Mouse (Mus musculus) lung, postnatal 10 days (tissue): ENCODE results near the gene Med10.
A peak's percentile ranks its signal among the peaks of the same experiment; 100 is the strongest.

ENCODE experiments used
- DNase-seq: peaks from one replicate; pipeline ENCODE4 v3.0.0; 2021

Gene Med10

GRCm38 (mm10) chr13:69832578-69832977 is 30.4 kb downstream of the Med10 start:
- DNase-seq: no peak

GRCm38 (mm10) chr13:69833416-69833815 is 31.2 kb downstream of the Med10 start:
- no peak for DNase-seq

- DNase-seq: no peak
Observed at GRCm38 (mm10) chr13:69845592-69845991, 43.4 kb downstream of the Med10 start.

- DNase-seq: no peak
Observed at GRCm38 (mm10) chr13:69849579-69849978, 47.4 kb downstream of the Med10 start.

- peak; percentile 10 for DNase-seq
Observed at GRCm38 (mm10) chr13:69852313-69852712, 50.1 kb downstream of the Med10 start.

GRCm38 (mm10) chr13:69853425-69854043 is 51.3 kb downstream of the Med10 start:
- no peak for DNase-seq

GRCm38 (mm10) chr13:69855941-69856340 is 53.7 kb downstream of the Med10 start:
- DNase-seq: no peak

GRCm38 (mm10) chr13:69862276-69862675 is 60.1 kb downstream of the Med10 start:
- no peak for DNase-seq

- no peak for DNase-seq
Observed at GRCm38 (mm10) chr13:69864911-69865310, 62.7 kb downstream of the Med10 start.
